Mouse (Mus musculus) brain, embryonic 14.5 days (tissue): ENCODE measurements at regions not wholly inside any gene's neighbourhood (a gene's known extent, or its start where the extent isn't known, plus 50 kb on each side); places are given as distances from the start of the nearest gene placed in this dataset.

Experiments
- CTCF ChIP-seq: fragments of 200-500 bp; IDR thresholded peaks from 2 replicates; pipeline ENCODE4 v1.5.1; 2012; ENCODE audit warnings: inconsistent platforms, mild to moderate bottlenecking, moderate library complexity, borderline replicate concordance; ENCODE audit not compliant: insufficient read depth, insufficient read length; ENCODE audit errors: extremely low read depth
- POLR2A ChIP-seq: fragments of 200-500 bp; IDR thresholded peaks from 2 replicates; pipeline ENCODE4 v1.6.1; 2012; ENCODE audit warnings: mild to moderate bottlenecking, inconsistent platforms, borderline replicate concordance; ENCODE audit not compliant: poor library complexity, insufficient read depth, insufficient read length, severe bottlenecking; ENCODE audit errors: extremely low read depth

- no peak for TF ChIP-seq CTCF
- TF ChIP-seq POLR2A, result no peak
These were observed 378.8 kb upstream of the Frg1 start for GRCm38 (mm10) chr8:41795625-41796024.
